Mouse (Mus musculus): Measurements from ENCODE around the gene Arxes2.
"Not testable (repeated sequence)": the region's sequence is repeated elsewhere in the genome, so short reads cannot be mapped to it uniquely, and the experiment has no call there.

GRCm38 (mm10) chrX:136032799-136033763 lies 39.5 kb downstream of the Arxes2 start, which contains the start of gene Arxes1:
- not testable (repeated sequence) for TF ChIP-seq CTCF (IDR thresholded peaks at IDR 0.05; ENCODE audit: control insufficient read depth, insufficient read depth, insufficient read length); MYOD1 (IDR thresholded peaks at IDR 0.05; ENCODE audit: control insufficient read depth, insufficient read length, low read depth); MAX (IDR thresholded peaks at IDR 0.05); USF1 (IDR thresholded peaks at IDR 0.05; ENCODE audit: low read depth)

Data from C2C12 (cell line).